Mouse (Mus musculus) stomach, postnatal 0 days (tissue): Measurements from ENCODE around the gene Stc2. TPM values are rescaled to one million over a fixed set of nuclear protein-coding genes. Genes with fewer than 3 reads are reported as not detected.

Source experiments
- ATAC-seq: fragments of 200-750 bp; cut with Nextera tagmentation; 2 replicates; pipeline ENCODE4 v1.8.0; 2017; ENCODE audit not compliant: low FRiP score, low TSS enrichment
- DNase-seq: peaks from one replicate; pipeline ENCODE4 v3.0.0-alpha.2; 2016; ENCODE audit warnings: low spot score
- H3K27ac ChIP-seq: fragments of 300-500 bp; sonication (generic); replicated peaks from 2 replicates; pipeline ENCODE4 v1.5.1; 2014; ENCODE audit warnings: mild to moderate bottlenecking, control low read depth
- H3K27me3 ChIP-seq: fragments of 300-500 bp; sonication (generic); 2 replicates; pipeline ENCODE4 v1.6.1; 2014; ENCODE audit warnings: low read length; ENCODE audit not compliant: control insufficient read depth, insufficient read depth
- H3K36me3 ChIP-seq: fragments of 300-500 bp; sonication (generic); 2 replicates; pipeline ENCODE4 v1.6.1; 2014; ENCODE audit warnings: low read length, mixed read lengths; ENCODE audit not compliant: control insufficient read depth, insufficient read depth
- H3K4me1 ChIP-seq: fragments of 300-500 bp; sonication (generic); replicated peaks from 2 replicates; pipeline ENCODE4 v1.6.1; 2014; ENCODE audit warnings: antibody characterized with exemption; ENCODE audit not compliant: control insufficient read depth, insufficient read depth
- H3K4me2 ChIP-seq: fragments of 300-500 bp; sonication (generic); replicated peaks from 2 replicates; pipeline ENCODE4 v1.6.1; 2014; ENCODE audit warnings: low read depth, mild to moderate bottlenecking, control low read depth, moderate library complexity
- H3K4me3 ChIP-seq: fragments of 300-500 bp; sonication (generic); 2 replicates; pipeline ENCODE4 v1.5.1; 2014; ENCODE audit warnings: low read depth, low read length, control low read depth
- H3K9ac ChIP-seq: fragments of 300-500 bp; sonication (generic); 2 replicates; pipeline ENCODE4 v1.6.1; 2014; ENCODE audit warnings: mild to moderate bottlenecking, low read length, control low read depth, mixed read lengths
- H3K9me3 ChIP-seq: fragments of 300-500 bp; sonication (generic); 2 replicates; pipeline ENCODE4 v1.6.1; 2016; ENCODE audit warnings: low read length; ENCODE audit not compliant: control insufficient read depth
- CTCF ChIP-seq: IDR thresholded peaks from 2 replicates; pipeline ENCODE4 v1.5.1; 2016; ENCODE audit warnings: antibody characterized with exemption, low read depth, mild to moderate bottlenecking, moderate library complexity
- EP300 ChIP-seq: optimal IDR thresholded peaks from 2 replicates; pipeline ENCODE3; 2016; ENCODE audit warnings: antibody characterized with exemption
- WGBS: fragments of 180-500 bp; shearing (Covaris S2); extraction: QIAGEN DNeasy Blood & Tissue Kit; methylation state at CpG from one replicate; pipeline ENCODE4 v1.1.7; 2014; 5-methylcytosine and 5-hydroxymethylcytosine counted together
- polyA plus RNA-seq: library from polyadenylated mRNA; unstranded; fragments of >200 nt; fragmentation: Nextera tagmentation; extraction: Ambion mirVana; gene quantifications from 2 replicates; pipeline ENCODE4 v1.2.1, GENCODE M21; 2015

Stc2 gene
- polyA plus RNA-seq: 4.3 and 4.5 TPM in 2 replicates

DNA sequence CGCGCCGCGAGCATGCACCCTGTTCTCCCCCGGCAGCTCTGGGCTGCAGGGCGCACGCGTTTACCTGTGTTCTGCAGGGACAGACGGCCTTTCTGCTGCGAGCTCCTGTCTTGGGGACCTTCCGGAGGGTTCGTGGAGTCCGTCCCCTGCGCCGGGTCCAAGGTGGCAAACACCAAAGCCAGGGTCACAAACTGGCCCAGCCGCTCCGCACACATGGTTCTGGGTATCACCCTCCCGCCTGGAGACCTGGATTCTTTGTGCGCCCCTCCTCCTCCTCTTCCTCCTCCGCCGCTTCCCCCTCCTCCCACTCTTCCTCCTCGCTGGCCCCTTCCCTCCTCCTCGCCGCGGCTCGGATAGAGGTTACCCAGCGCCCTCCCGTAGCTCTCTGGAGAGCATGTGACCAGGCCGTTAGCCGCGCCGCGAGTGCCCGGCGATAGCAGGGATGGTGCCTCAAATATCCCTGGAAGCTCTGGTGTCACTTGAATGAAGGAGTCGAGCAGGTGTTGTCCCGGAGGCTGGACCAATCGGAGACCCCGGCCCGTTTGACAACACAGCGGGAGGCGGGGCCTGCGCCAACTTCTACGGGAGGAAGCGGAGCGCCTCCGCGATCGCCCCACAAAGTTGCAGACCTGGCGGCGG, at the start of gene Stc2:
Gene Stc2, minus strand, starts transcription at position 427 of the 639 bp plus-strand sequence.
- H3K36me3 ChIP-seq: no peaks in the 10 kb centered on the region
- no peaks in the 10 kb centered on the region for H3K27me3 ChIP-seq
- peak within 1 kb of the TSS; percentile 56 for H3K4me3 ChIP-seq
- peak within 1 kb of the TSS; percentile 93 for H3K4me2 ChIP-seq
- H3K4me1 ChIP-seq: peaks cover 4% of the 10 kb centered on the region; the same call in 1 of the 2 replicates
- ATAC-seq: peak; percentile 63
- no peak for TF ChIP-seq EP300
- TF ChIP-seq CTCF: no peak
- peak within 1 kb of the TSS; percentile 61 for H3K9ac ChIP-seq
- DNase-seq: peak; percentile 77
- under 1% methylated on average over 51 of the region's 51 CpGs for WGBS
- H3K27ac ChIP-seq: peak within 1 kb of the TSS; percentile 49
- H3K9me3 ChIP-seq: no peaks in the 10 kb centered on the region

DNA sequence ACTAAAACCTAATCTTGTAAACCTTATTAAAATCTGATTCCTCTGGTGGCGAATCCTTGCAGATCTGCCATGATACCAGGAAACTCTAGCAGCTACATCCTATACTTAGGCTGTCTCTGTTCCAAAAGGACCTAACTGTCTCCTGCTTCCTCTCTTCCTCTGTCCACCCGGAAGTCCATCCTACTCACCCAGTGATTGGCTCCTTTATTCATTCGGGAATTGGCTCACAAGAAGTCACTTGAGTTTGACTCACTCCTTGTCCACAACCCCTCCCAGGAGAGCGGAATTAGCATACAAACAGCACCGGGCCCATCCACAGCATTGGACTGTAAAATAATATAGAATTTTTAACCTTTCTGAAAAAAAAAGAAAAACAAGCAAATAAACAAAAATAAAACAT, 47.2 kb upstream of the Stc2 start:
- no peak overlapping the region for H3K4me2 ChIP-seq
- H3K9me3 ChIP-seq: no peaks in the 10 kb centered on the region
- no peak for TF ChIP-seq CTCF
- no peak for TF ChIP-seq EP300
- ATAC-seq (no peak), DNase-seq (no peak)
- WGBS: 85% methylated on average over 5 of the region's 5 CpGs
- H3K9ac ChIP-seq: no peak overlapping the region
- no peaks in the 10 kb centered on the region for H3K27me3 ChIP-seq
- H3K27ac ChIP-seq: no peak overlapping the region
- H3K4me3 ChIP-seq: no peak overlapping the region
- no peaks in the 10 kb centered on the region for H3K4me1 ChIP-seq
- no peaks in the 10 kb centered on the region for H3K36me3 ChIP-seq

DNA sequence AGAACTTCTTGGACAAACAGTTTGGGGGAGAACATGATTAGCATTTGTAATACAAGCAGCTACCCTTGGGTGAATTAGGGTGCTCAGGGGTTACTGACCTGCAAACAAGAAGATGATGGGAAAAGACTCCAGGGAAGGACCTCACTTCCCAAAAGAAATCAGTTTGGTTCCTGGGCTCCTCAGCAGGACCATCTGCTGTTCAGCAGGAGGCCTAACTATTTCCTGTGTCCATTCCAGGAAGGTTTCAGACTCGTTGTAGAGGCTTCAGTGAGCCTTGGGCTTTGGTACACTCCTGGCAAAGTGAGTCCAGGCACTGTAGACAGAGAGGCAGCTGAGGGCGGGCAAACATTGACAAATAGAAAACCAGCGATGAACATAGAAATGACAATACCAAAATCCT, 42.5 kb upstream of the Stc2 start:
- TF ChIP-seq EP300 (no peak), CTCF (no peak)
- no peaks in the 10 kb centered on the region for H3K27me3 ChIP-seq
- H3K4me1 ChIP-seq: no peaks in the 10 kb centered on the region
- no peak overlapping the region for H3K4me2 ChIP-seq
- H3K36me3 ChIP-seq: no peaks in the 10 kb centered on the region
- DNase-seq (no peak), ATAC-seq (no peak)
- H3K27ac ChIP-seq: no peak overlapping the region
- H3K9ac ChIP-seq: no peak overlapping the region
- no peaks in the 10 kb centered on the region for H3K9me3 ChIP-seq
- WGBS: 69% methylated on average over 3 of the region's 3 CpGs
- H3K4me3 ChIP-seq: no peak overlapping the region

DNA sequence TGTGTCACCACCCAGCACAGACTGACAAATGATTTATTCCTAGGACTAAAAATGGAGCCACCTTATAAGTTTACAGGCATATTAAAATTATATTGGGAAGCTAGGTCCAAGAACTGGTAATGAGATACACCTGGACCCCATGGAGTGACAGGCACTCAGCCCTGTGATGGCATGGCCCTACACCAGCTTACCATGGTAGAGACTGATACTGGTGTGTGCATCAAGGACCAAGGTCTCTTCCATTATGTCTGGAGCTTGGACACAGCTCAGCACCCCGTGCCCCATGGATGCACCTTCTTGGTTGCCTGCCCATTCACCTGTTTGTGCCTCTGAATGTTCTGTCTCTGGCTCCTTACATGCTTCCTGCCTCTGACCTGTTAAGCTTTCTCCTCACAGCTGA, 36.9 kb upstream of the Stc2 start:
- ATAC-seq: no peak
- WGBS: 95% methylated on average over 1 of the region's 1 CpGs

DNA sequence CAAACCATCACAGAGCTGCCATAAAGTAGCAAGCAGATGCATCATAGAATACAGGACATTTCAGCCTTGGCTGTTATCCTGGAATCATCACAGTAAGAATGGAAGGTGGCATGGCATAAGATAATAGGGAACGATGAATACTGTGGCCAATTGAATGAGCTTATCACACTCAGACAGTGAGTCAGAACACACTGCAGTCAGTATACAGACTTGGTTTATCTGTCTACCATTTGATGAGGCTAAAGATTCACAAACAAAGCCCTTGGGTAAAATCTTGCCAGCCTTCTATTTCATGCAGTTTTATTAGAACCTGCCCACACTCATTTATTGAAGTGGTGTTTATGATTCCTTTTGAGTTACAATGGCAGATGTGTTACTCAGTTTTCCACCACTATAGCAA, 33.2 kb upstream of the Stc2 start:
- no peaks in the 10 kb centered on the region for H3K9me3 ChIP-seq
- no peak overlapping the region for H3K27ac ChIP-seq
- ATAC-seq: no peak
- WGBS: 95% methylated on average over 1 of the region's 1 CpGs
- H3K4me2 ChIP-seq: no peak overlapping the region
- TF ChIP-seq CTCF (no peak), EP300 (no peak)
- no peaks in the 10 kb centered on the region for H3K4me1 ChIP-seq
- H3K27me3 ChIP-seq: no peaks in the 10 kb centered on the region
- no peak overlapping the region for H3K9ac ChIP-seq
- no peak for DNase-seq
- H3K36me3 ChIP-seq: no peaks in the 10 kb centered on the region
- H3K4me3 ChIP-seq: no peak overlapping the region

More for the DNA sequence above, 36.9 kb upstream of the Stc2 start:
- Histone ChIP-seq H3K9me3 (no peaks in the 10 kb centered on the region), H3K4me1 (no peaks in the 10 kb centered on the region), H3K27ac (no peak overlapping the region), H3K36me3 (no peaks in the 10 kb centered on the region), H3K9ac (no peak overlapping the region), H3K4me3 (no peak overlapping the region), H3K4me2 (no peak overlapping the region), H3K27me3 (no peaks in the 10 kb centered on the region)
- TF ChIP-seq CTCF (no peak), EP300 (no peak)
- DNase-seq: no peak

DNA sequence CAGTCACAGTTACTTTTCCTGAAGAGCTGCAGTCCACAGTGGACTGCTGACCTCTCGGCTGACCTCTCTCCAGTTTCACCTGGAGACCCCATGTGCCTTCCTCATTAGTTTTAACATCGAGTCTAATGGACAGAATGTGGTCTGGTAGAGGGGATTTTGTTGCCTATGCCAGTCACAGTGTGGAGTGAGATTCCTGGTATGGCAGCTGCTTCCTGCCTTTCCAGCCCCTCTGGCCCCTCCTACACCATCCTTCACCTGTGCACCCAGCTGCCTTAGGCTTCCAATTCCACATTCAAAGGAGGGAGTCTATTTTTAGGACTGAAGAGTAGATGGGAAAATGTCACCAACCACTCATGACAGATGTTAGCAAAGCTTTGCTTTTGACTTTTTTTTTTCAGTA, 28.7 kb upstream of the Stc2 start:
- Histone ChIP-seq H3K4me1 (no peaks in the 10 kb centered on the region), H3K4me2 (no peak overlapping the region), H3K9ac (no peak overlapping the region), H3K36me3 (no peaks in the 10 kb centered on the region), H3K27ac (no peak overlapping the region), H3K9me3 (no peaks in the 10 kb centered on the region), H3K27me3 (no peaks in the 10 kb centered on the region), H3K4me3 (no peak overlapping the region)
- 72% methylated on average over 2 of the region's 2 CpGs for WGBS
- ATAC-seq (no peak), DNase-seq (no peak)
- TF ChIP-seq CTCF: no peak
- TF ChIP-seq EP300: no peak
